Mouse (Mus musculus) liver, embryonic 16.5 days (tissue): ENCODE data around the gene Mis18a. TPM values are rescaled to one million over a fixed set of nuclear protein-coding genes. Genes with fewer than 3 reads are reported as not detected.
A peak's percentile ranks its signal among the peaks of the same experiment; 100 is the strongest.

Experiments
- ATAC-seq: fragments of 200-750 bp; cut with Nextera tagmentation; 2 replicates; pipeline ENCODE4 v1.8.0; 2017; ENCODE audit warnings: low read depth, mild to moderate bottlenecking, moderate number of reproducible peaks, moderate library complexity
- H3K27ac ChIP-seq: fragments of 300-500 bp; sonication (generic); 2 replicates; pipeline ENCODE4 v1.5.1; 2014; ENCODE audit warnings: mild to moderate bottlenecking, low read length
- H3K27me3 ChIP-seq: fragments of 300-500 bp; sonication (generic); 2 replicates; pipeline ENCODE4 v1.6.1; 2014; ENCODE audit warnings: low read depth, low read length, mixed read lengths; ENCODE audit not compliant: control insufficient read depth, insufficient read depth
- H3K36me3 ChIP-seq: fragments of 300-500 bp; sonication (generic); 2 replicates; pipeline ENCODE4 v1.6.1; 2014; ENCODE audit warnings: mild to moderate bottlenecking; ENCODE audit not compliant: control insufficient read depth, insufficient read depth
- H3K4me1 ChIP-seq: fragments of 300-500 bp; sonication (generic); 2 replicates; pipeline ENCODE4 v1.6.1; 2014; ENCODE audit warnings: low read depth, low read length, mixed read lengths; ENCODE audit not compliant: control insufficient read depth
- H3K4me2 ChIP-seq: fragments of 300-500 bp; sonication (generic); 2 replicates; pipeline ENCODE4 v1.6.1; 2014; ENCODE audit warnings: low read depth, low read length, mixed read lengths
- H3K4me3 ChIP-seq: fragments of 300-500 bp; sonication (generic); 2 replicates; pipeline ENCODE4 v1.5.1; 2014; ENCODE audit warnings: low read depth, mild to moderate bottlenecking, low read length
- H3K9ac ChIP-seq: fragments of 300-500 bp; sonication (generic); 2 replicates; pipeline ENCODE4 v1.6.1; 2014; ENCODE audit warnings: low read depth, low read length
- H3K9me3 ChIP-seq: fragments of 300-500 bp; sonication (generic); replicated peaks from 2 replicates; pipeline ENCODE4 v1.6.1; 2016; ENCODE audit warnings: low read length; ENCODE audit not compliant: control insufficient read depth
- WGBS: fragments of 180-500 bp; shearing (Covaris S2); extraction: QIAGEN DNeasy Blood & Tissue Kit; methylation state at CpG from one replicate; pipeline ENCODE4 v1.1.7; 2014; ENCODE audit not compliant: insufficient replicate concordance; 5-methylcytosine and 5-hydroxymethylcytosine counted together
- polyA plus RNA-seq: library from polyadenylated mRNA; unstranded; fragments of >200 nt; fragmentation: Nextera tagmentation; extraction: Ambion mirVana; gene quantifications from 2 replicates; pipeline ENCODE4 v1.2.1, GENCODE M21; 2015

The Mis18a gene
- 29.6 and 39.1 TPM in 2 replicates for polyA plus RNA-seq

- H3K9ac ChIP-seq, result peak within 1 kb of the TSS; percentile 92
- H3K27me3 ChIP-seq, result no peaks in the 10 kb centered on the region
- peaks cover 4% of the 10 kb centered on the region; the same call in 1 of the 2 replicates for H3K9me3 ChIP-seq
- peak within 1 kb of the TSS; percentile 73 for H3K27ac ChIP-seq
- H3K4me1 ChIP-seq, result peaks cover 18% of the 10 kb centered on the region
- peak; percentile 97 for ATAC-seq
- H3K36me3 ChIP-seq, result peaks cover 4% of the 10 kb centered on the region
- peak within 1 kb of the TSS; percentile 96 for H3K4me3 ChIP-seq
- under 1% methylated on average over 53 of the region's 53 CpGs for WGBS
- peak within 1 kb of the TSS; percentile 82 for H3K4me2 ChIP-seq
These were observed at the start of gene Mis18a for GRCm38 (mm10) chr16:90727233-90728115. Gene Mis18a (minus strand): TSS chr16:90727404.

- no peak overlapping the region for H3K9ac ChIP-seq
- H3K27ac ChIP-seq, result no peak overlapping the region
- no peaks in the 10 kb centered on the region for H3K27me3 ChIP-seq
- peaks cover 4% of the 10 kb centered on the region; the same call in 1 of the 2 replicates for H3K4me1 ChIP-seq
- WGBS, result 76% methylated on average over 10 of the region's 10 CpGs
- no peak for ATAC-seq
- H3K4me2 ChIP-seq, result no peak overlapping the region
- H3K9me3 ChIP-seq, result no peaks in the 10 kb centered on the region
- H3K36me3 ChIP-seq, result peaks cover 11% of the 10 kb centered on the region; the same call in 1 of the 2 replicates
- no peak overlapping the region for H3K4me3 ChIP-seq
These were observed 48.8 kb upstream of the Mis18a start for GRCm38 (mm10) chr16:90775946-90776520.

GRCm38 (mm10) chr16:90774646-90775045, 47.4 kb upstream of the Mis18a start:
- Histone ChIP-seq H3K27me3 (no peaks in the 10 kb centered on the region), H3K9ac (no peak overlapping the region), H3K9me3 (no peaks in the 10 kb centered on the region), H3K4me2 (no peak overlapping the region), H3K4me1 (0 out of 2 replicates have a peak, but pooled peaks cover 4% of the 10 kb centered on the region), H3K27ac (no peak overlapping the region), H3K36me3 (peaks cover 13% of the 10 kb centered on the region), H3K4me3 (no peak overlapping the region)
- ATAC-seq, result no peak
- 78% methylated on average over 6 of the region's 6 CpGs for WGBS

- no peak overlapping the region for H3K27ac ChIP-seq
- no peak overlapping the region for H3K9ac ChIP-seq
- H3K4me1 ChIP-seq, result 0 out of 2 replicates have a peak, but pooled peaks cover 1% of the 10 kb centered on the region
- H3K36me3 ChIP-seq, result peaks cover 16% of the 10 kb centered on the region
- H3K27me3 ChIP-seq, result no peaks in the 10 kb centered on the region
- no peak overlapping the region for H3K4me3 ChIP-seq
- no peak overlapping the region for H3K4me2 ChIP-seq
- WGBS, result 80% methylated on average over 12 of the region's 12 CpGs
- ATAC-seq, result no peak
- no peaks in the 10 kb centered on the region for H3K9me3 ChIP-seq
These were observed 47.0 kb upstream of the Mis18a start for GRCm38 (mm10) chr16:90774216-90774615.

GRCm38 (mm10) chr16:90766919-90767454, 39.8 kb upstream of the Mis18a start:
- Histone ChIP-seq H3K4me2 (no peak overlapping the region), H3K4me1 (peaks cover 1% of the 10 kb centered on the region; the same call in 1 of the 2 replicates), H3K36me3 (peaks cover 28% of the 10 kb centered on the region), H3K4me3 (no peak overlapping the region), H3K9me3 (no peaks in the 10 kb centered on the region), H3K9ac (no peak overlapping the region), H3K27ac (no peak overlapping the region), H3K27me3 (no peaks in the 10 kb centered on the region)
- 89% methylated on average over 15 of the region's 15 CpGs for WGBS
- no peak for ATAC-seq

- H3K27me3 ChIP-seq, result no peaks in the 10 kb centered on the region
- 78% methylated on average over 9 of the region's 9 CpGs for WGBS
- ATAC-seq, result no peak
- H3K9me3 ChIP-seq, result no peaks in the 10 kb centered on the region
- H3K4me3 ChIP-seq, result no peak overlapping the region
- no peak overlapping the region for H3K9ac ChIP-seq
- H3K4me2 ChIP-seq, result no peak overlapping the region
- H3K27ac ChIP-seq, result no peak overlapping the region
- H3K4me1 ChIP-seq, result peaks cover 18% of the 10 kb centered on the region
- peaks cover 22% of the 10 kb centered on the region for H3K36me3 ChIP-seq
These were observed 38.1 kb upstream of the Mis18a start for GRCm38 (mm10) chr16:90765195-90765877.

GRCm38 (mm10) chr16:90760515-90760914, 33.3 kb upstream of the Mis18a start:
- 20% methylated on average over 4 of the region's 4 CpGs for WGBS
- H3K9ac ChIP-seq, result peak overlapping the region; percentile 36
- no peaks in the 10 kb centered on the region for H3K27me3 ChIP-seq
- no peaks in the 10 kb centered on the region for H3K9me3 ChIP-seq
- H3K36me3 ChIP-seq, result peaks cover 10% of the 10 kb centered on the region
- H3K27ac ChIP-seq, result peak overlapping the region; percentile 79
- ATAC-seq, result peak; percentile 98
- H3K4me2 ChIP-seq, result peak overlapping the region; percentile 48
- H3K4me3 ChIP-seq, result no peak overlapping the region
- peaks cover 32% of the 10 kb centered on the region for H3K4me1 ChIP-seq

GRCm38 (mm10) chr16:90759335-90759734, 32.1 kb upstream of the Mis18a start:
- Histone ChIP-seq H3K4me3 (no peak overlapping the region), H3K9me3 (no peaks in the 10 kb centered on the region), H3K36me3 (peaks cover 13% of the 10 kb centered on the region), H3K27me3 (no peaks in the 10 kb centered on the region), H3K4me2 (no peak overlapping the region), H3K4me1 (peaks cover 32% of the 10 kb centered on the region), H3K9ac (0 out of 2 replicates have a peak overlapping the region, but pooled peaks have one; percentile 14), H3K27ac (peak overlapping the region; percentile 5; the same call in 1 of the 2 replicates)
- 49% methylated on average over 3 of the region's 3 CpGs for WGBS
- ATAC-seq, result no peak
